Mouse (Mus musculus): ENCODE results near the gene Angptl4. TPM values are rescaled to one million over a fixed set of nuclear protein-coding genes. Genes with fewer than 3 reads are reported as not detected.

Gene Angptl4
- polyA plus RNA-seq, 1 experiment from 2014 or later: 47.0 TPM

GRCm38 (mm10) chr17:33802221-33802620, 20.6 kb upstream of the Angptl4 start:
- no peak overlapping the region for H3K9ac ChIP-seq
- peaks cover 3% of the 10 kb centered on the region; the same call in 1 of the 2 replicates for H3K4me1 ChIP-seq
- no peak overlapping the region for H3K4me3 ChIP-seq
- H3K4me2 ChIP-seq: no peak overlapping the region
- H3K36me3 ChIP-seq: no peaks in the 10 kb centered on the region
- WGBS: 0% methylated on average over 2 of the region's 2 CpGs
- H3K27ac ChIP-seq: no peak overlapping the region
- no peaks in the 10 kb centered on the region for H3K9me3 ChIP-seq
- no peaks in the 10 kb centered on the region for H3K27me3 ChIP-seq
- no peak for ATAC-seq (ENCODE audit: borderline replicate concordance, extremely low read depth, low FRiP score, low TSS enrichment)

DNA sequence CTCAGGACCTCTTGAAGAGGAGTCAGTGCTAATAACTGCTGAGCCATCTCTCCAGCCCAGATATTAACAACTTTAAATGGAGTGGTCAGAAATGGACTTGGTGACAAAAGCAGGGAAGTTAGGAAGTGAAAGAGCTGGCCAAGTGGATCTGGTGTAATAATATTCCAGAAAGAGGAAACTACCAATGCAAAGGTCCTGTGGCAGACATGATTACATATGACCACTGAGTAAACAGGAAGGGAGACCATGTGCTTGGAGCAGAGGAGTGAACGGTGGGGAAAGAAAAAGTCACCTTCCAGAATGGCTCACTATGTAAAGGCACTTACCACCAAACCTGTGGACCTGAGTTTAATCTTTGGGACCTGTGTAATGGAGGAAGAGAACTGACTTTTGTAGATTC, 17.6 kb upstream of the Angptl4 start:
- no peak overlapping the region for H3K4me2 ChIP-seq
- H3K27me3 ChIP-seq: no peaks in the 10 kb centered on the region
- H3K4me1 ChIP-seq: no peaks in the 10 kb centered on the region
- H3K36me3 ChIP-seq: no peaks in the 10 kb centered on the region
- H3K9me3 ChIP-seq: no peaks in the 10 kb centered on the region
- no peak overlapping the region for H3K9ac ChIP-seq
- 19% methylated on average over 1 of the region's 1 CpGs for WGBS
- H3K27ac ChIP-seq: no peak overlapping the region
- no peak for ATAC-seq (ENCODE audit: borderline replicate concordance, extremely low read depth, low FRiP score, low TSS enrichment)
- no peak overlapping the region for H3K4me3 ChIP-seq

- Histone ChIP-seq H3K9me3 (no peaks in the 10 kb centered on the region), H3K4me3 (no peak overlapping the region), H3K4me2 (no peak overlapping the region), H3K36me3 (no peaks in the 10 kb centered on the region), H3K9ac (no peak overlapping the region), H3K27me3 (no peaks in the 10 kb centered on the region), H3K27ac (no peak overlapping the region), H3K4me1 (no peaks in the 10 kb centered on the region)
- 39% methylated on average over 3 of the region's 3 CpGs for WGBS
- no peak for ATAC-seq (ENCODE audit: borderline replicate concordance, extremely low read depth, low FRiP score, low TSS enrichment)
Measured at GRCm38 (mm10) chr17:33798306-33798705, 16.7 kb upstream of the Angptl4 start.

DNA sequence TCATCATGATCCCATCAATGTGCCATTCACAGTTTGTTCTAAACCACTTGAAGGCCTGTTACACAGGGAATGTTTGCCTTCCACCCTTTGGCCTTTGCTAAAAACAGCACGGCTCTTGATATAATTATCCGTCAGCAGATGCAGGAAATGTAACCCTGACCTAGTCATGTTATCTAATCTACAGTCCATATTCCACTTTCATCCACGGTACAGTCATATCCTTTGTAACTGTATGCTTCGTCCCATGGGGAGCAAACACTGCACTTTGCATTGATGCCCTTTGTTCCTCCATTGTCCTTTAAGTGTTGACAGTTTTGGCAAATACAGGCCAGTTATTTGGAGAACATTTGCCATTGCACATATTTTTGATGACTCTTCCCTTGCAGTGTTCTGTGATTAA, 7.1 kb upstream of the Angptl4 start:
- Histone ChIP-seq H3K9me3 (no peaks in the 10 kb centered on the region), H3K4me2 (no peak overlapping the region), H3K4me1 (peaks cover under 1% of the 10 kb centered on the region; the same call in 1 of the 2 replicates), H3K36me3 (no peaks in the 10 kb centered on the region), H3K27ac (no peak overlapping the region), H3K9ac (no peak overlapping the region), H3K27me3 (no peaks in the 10 kb centered on the region), H3K4me3 (no peak overlapping the region)
- no peak for ATAC-seq (ENCODE audit: borderline replicate concordance, extremely low read depth, low FRiP score, low TSS enrichment)
- 16% methylated on average over 4 of the region's 4 CpGs for WGBS

DNA sequence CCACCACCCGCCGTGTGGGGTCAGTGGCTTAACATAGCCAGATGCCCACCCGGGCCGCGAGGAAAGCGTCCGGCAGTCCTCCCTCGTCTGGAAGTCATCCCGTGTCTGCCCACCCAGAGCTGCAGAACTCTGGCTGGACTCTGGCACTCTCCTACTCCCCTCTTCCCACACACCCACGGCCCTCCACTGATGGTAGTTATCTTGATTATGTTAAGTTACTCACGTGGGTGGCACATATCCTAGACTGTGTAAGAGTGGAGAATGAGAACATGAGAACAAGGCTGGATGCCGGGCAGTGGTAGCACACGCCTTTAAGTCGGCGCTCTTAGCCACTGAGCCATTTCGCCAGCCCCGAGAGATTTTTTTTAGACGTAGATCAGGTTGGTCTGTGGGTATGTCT, 4.7 kb upstream of the Angptl4 start:
- no peak for ATAC-seq (ENCODE audit: borderline replicate concordance, extremely low read depth, low FRiP score, low TSS enrichment)
- WGBS: 81% methylated on average over 18 of the region's 18 CpGs
- Histone ChIP-seq H3K9ac (no peak overlapping the region), H3K27ac (no peak overlapping the region), H3K4me2 (no peak overlapping the region), H3K4me1 (peaks cover 21% of the 10 kb centered on the region), H3K27me3 (no peaks in the 10 kb centered on the region), H3K36me3 (no peaks in the 10 kb centered on the region), H3K9me3 (no peaks in the 10 kb centered on the region), H3K4me3 (no peak overlapping the region)

- H3K27ac ChIP-seq: no peak overlapping the region
- H3K27me3 ChIP-seq: no peaks in the 10 kb centered on the region
- H3K9ac ChIP-seq: no peak overlapping the region
- no peaks in the 10 kb centered on the region for H3K9me3 ChIP-seq
- H3K4me2 ChIP-seq: no peak overlapping the region
- H3K36me3 ChIP-seq: no peaks in the 10 kb centered on the region
- no peak for ATAC-seq (ENCODE audit: borderline replicate concordance, extremely low read depth, low FRiP score, low TSS enrichment)
- H3K4me1 ChIP-seq: peaks cover 34% of the 10 kb centered on the region
- WGBS: 50% methylated on average over 2 of the region's 2 CpGs
- no peak overlapping the region for H3K4me3 ChIP-seq
Measured at GRCm38 (mm10) chr17:33784939-33785338, 3.3 kb upstream of the Angptl4 start.

- no peak overlapping the region for H3K9ac ChIP-seq
- H3K4me3 ChIP-seq: no peak overlapping the region
- no peaks in the 10 kb centered on the region for H3K27me3 ChIP-seq
- no peaks in the 10 kb centered on the region for H3K9me3 ChIP-seq
- peak overlapping the region; percentile 68 for H3K27ac ChIP-seq
- no peaks in the 10 kb centered on the region for H3K36me3 ChIP-seq
- no peak overlapping the region for H3K4me2 ChIP-seq
- H3K4me1 ChIP-seq: peaks cover 49% of the 10 kb centered on the region
- peak; percentile 17; the same call in 1 of the 2 replicates for ATAC-seq (ENCODE audit: borderline replicate concordance, extremely low read depth, low FRiP score, low TSS enrichment)
Measured at GRCm38 (mm10) chr17:33783408-33783807, 1.8 kb upstream of the Angptl4 start.

- no peak for ATAC-seq (ENCODE audit: borderline replicate concordance, extremely low read depth, low FRiP score, low TSS enrichment)
- 25% methylated on average over 4 of the region's 4 CpGs for WGBS
- peak overlapping the region; percentile 53 for H3K4me3 ChIP-seq
- H3K27me3 ChIP-seq: no peaks in the 10 kb centered on the region
- H3K9ac ChIP-seq: peak overlapping the region; percentile 55; the same call in 1 of the 2 replicates
- peaks cover 54% of the 10 kb centered on the region for H3K4me1 ChIP-seq
- peak overlapping the region; percentile 89 for H3K27ac ChIP-seq
- H3K9me3 ChIP-seq: no peaks in the 10 kb centered on the region
- H3K4me2 ChIP-seq: peak overlapping the region; percentile 95
- H3K36me3 ChIP-seq: peaks cover 12% of the 10 kb centered on the region
Measured at GRCm38 (mm10) chr17:33782067-33782466, 437 bp upstream of the Angptl4 start.

- peak overlapping the region; percentile 53 for H3K4me3 ChIP-seq
- H3K36me3 ChIP-seq: peaks cover 23% of the 10 kb centered on the region
- no peak for ATAC-seq (ENCODE audit: borderline replicate concordance, extremely low read depth, low FRiP score, low TSS enrichment)
- peak overlapping the region; percentile 95 for H3K4me2 ChIP-seq
- peak overlapping the region; percentile 89 for H3K27ac ChIP-seq
- WGBS: 67% methylated on average over 5 of the region's 5 CpGs
- H3K9ac ChIP-seq: peak overlapping the region; percentile 55; the same call in 1 of the 2 replicates
- peaks cover 54% of the 10 kb centered on the region for H3K4me1 ChIP-seq
- H3K27me3 ChIP-seq: no peaks in the 10 kb centered on the region
- no peaks in the 10 kb centered on the region for H3K9me3 ChIP-seq
Measured at GRCm38 (mm10) chr17:33780431-33780830, 1.2 kb downstream of the Angptl4 start.

DNA sequence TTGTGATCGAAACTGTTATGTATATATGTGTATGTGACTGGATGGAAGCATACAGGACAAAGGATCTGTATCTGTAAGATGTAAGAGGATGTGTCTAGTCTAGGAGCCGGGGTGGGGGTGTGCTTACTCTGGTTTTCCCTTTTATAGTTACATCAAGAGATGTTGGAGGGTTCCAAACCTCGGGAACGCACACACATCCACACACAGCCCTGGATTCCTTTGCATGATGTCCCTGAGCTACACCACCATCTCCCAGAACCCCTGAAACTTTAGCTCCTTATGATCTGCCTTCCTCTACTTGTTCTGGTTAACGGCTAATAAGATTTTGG, 1.7 kb downstream of the Angptl4 start:
- ATAC-seq (ENCODE audit: borderline replicate concordance, extremely low read depth, low FRiP score, low TSS enrichment): no peak
- 57% methylated on average over 5 of the region's 5 CpGs for WGBS
- Histone ChIP-seq H3K27me3 (no peaks in the 10 kb centered on the region), H3K9ac (no peak overlapping the region), H3K4me2 (peak overlapping the region; percentile 95), H3K36me3 (peaks cover 28% of the 10 kb centered on the region), H3K27ac (peak overlapping the region; percentile 89), H3K4me1 (peaks cover 54% of the 10 kb centered on the region), H3K4me3 (peak overlapping the region; percentile 53), H3K9me3 (no peaks in the 10 kb centered on the region)

DNA sequence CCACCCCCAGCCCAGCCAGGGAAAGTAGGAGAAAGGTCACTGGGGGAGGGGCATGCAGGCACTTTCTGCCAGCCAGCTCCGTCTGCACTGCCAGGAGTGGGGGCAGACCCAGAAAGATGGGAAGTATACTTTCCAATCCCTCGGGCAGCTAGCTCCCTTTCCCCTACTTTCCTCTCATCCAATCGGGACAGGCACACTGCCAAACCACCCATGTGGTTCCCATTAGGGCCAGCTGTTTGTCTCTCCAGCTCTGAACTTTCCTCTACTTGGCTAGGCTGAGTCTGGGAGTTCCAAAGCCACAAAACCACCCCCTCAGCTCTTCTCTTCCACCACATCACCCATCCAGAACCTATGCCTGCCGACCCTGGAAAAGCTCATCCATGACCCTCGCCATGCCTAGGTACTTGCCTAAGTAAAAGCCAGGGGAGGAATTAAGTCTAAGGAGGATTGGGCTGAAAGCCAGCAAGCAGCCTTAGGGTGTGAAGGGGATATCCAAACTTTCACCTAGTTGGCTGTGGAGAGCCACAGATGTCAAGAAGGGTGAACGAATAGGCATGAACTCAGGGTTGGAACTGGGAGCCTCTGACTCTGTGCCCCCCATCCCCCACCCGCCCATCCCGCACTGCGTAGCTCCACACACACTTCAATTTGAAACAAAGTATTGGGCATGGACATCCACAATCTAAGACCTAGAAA, 2.2 kb downstream of the Angptl4 start:
- Histone ChIP-seq H3K4me1 (peaks cover 54% of the 10 kb centered on the region), H3K36me3 (peaks cover 31% of the 10 kb centered on the region), H3K27ac (peak overlapping the region; percentile 89), H3K4me3 (peak overlapping the region; percentile 53), H3K9me3 (no peaks in the 10 kb centered on the region), H3K27me3 (no peaks in the 10 kb centered on the region), H3K4me2 (peak overlapping the region; percentile 95), H3K9ac (no peak overlapping the region)
- WGBS: 21% methylated on average over 9 of the region's 9 CpGs
- peak; percentile 88 for ATAC-seq (ENCODE audit: borderline replicate concordance, extremely low read depth, low FRiP score, low TSS enrichment)

DNA sequence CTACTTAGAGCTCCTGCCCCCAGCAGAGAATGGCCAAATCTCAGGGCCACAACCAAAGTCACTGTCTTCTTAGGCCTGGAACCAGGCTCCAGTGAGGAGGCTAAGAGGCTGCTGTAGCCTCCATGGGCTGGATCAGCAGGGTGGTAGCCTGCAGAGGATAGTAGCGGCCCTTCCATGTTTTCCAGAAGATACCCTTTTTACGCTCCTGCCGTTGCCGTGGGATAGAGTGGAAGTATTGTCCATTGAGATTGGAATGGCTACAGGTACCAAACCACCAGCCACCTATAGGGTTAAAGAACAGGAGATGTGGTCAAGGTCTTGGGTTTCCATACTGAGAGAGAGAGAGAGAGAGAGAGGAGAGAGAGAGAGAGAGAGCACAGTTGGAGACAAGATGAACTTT, 6.3 kb downstream of the Angptl4 start:
- 92% methylated on average over 4 of the region's 4 CpGs for WGBS
- no peaks in the 10 kb centered on the region for H3K9me3 ChIP-seq
- no peak overlapping the region for H3K4me2 ChIP-seq
- no peak overlapping the region for H3K9ac ChIP-seq
- H3K27me3 ChIP-seq: no peaks in the 10 kb centered on the region
- ATAC-seq (ENCODE audit: borderline replicate concordance, extremely low read depth, low FRiP score, low TSS enrichment): no peak
- peaks cover 22% of the 10 kb centered on the region for H3K4me1 ChIP-seq
- peaks cover 31% of the 10 kb centered on the region for H3K36me3 ChIP-seq
- H3K4me3 ChIP-seq: no peak overlapping the region
- no peak overlapping the region for H3K27ac ChIP-seq
